28 mouse cellular contexts compared by ENCODE assay signal in genomic region chr11:94760799-94761198, GRCm38 (mm10). TPM values are rescaled to one million over a fixed set of nuclear protein-coding genes. Genes with fewer than 3 reads are reported as not detected.
DNase-seq lines count a peak whose midpoint lies in the region; ATAC-seq lines count a peak whose summit lies in the region.
"Had no signal": no experiment of that assay in that cellular context is flagged by ENCODE, and none has a peak within 500 bp of the region (broad histone marks: within the 10 kb centered on the region; RNA-seq: fewer than 3 reads in every experiment).

No protein-coding gene starts in this region.

- peak; percentile 73 for ATAC-seq in intestine, embryonic 16.5 days
- ATAC-seq in stomach, embryonic 16.5 days (ENCODE audit: insufficient read depth, low FRiP score): no peak
- ATAC-seq: CD4-positive, CD25-positive, alpha-beta regulatory T cell, adult 4 months; forebrain, embryonic 14.5 days had no signal

- peak overlapping the region; percentile 78 for H3K27ac ChIP-seq in intestine, embryonic 16.5 days (ENCODE audit: low read length)
- peak overlapping the region; percentile 52; the same call in 1 of the 2 replicates for H3K27ac ChIP-seq in stomach, embryonic 16.5 days (ENCODE audit: low read length)
- H3K27ac ChIP-seq: embryonic facial prominence, embryonic 15.5 days; forebrain, embryonic 10.5 days; heart, embryonic 15.5 days; hindbrain, embryonic 10.5 days; hindbrain, embryonic 14.5 days had no signal

- peaks cover 3% of the 10 kb centered on the region; the same call in 1 of the 2 replicates for H3K4me1 ChIP-seq in intestine, embryonic 16.5 days (ENCODE audit: control insufficient read depth, insufficient read depth, low read length)
- H3K4me1 ChIP-seq in stomach, embryonic 16.5 days (ENCODE audit: control insufficient read depth, insufficient read depth, low read length): no peaks in the 10 kb centered on the region
- H3K4me1 ChIP-seq: embryonic facial prominence, embryonic 15.5 days; forebrain, embryonic 10.5 days; heart, embryonic 15.5 days; hindbrain, embryonic 10.5 days had no signal

- intact Hi-C loops in heart, postnatal 14 days (cut with DNase I): no loop called here

- no peaks in the 10 kb centered on the region for H3K36me3 ChIP-seq in intestine, embryonic 16.5 days (ENCODE audit: control insufficient read depth, insufficient read depth, low read length)
- no peaks in the 10 kb centered on the region for H3K36me3 ChIP-seq in stomach, embryonic 16.5 days (ENCODE audit: control insufficient read depth, insufficient read depth, low read length)
- H3K36me3 ChIP-seq: embryonic facial prominence, embryonic 15.5 days; forebrain, embryonic 10.5 days; heart, embryonic 15.5 days; hindbrain, embryonic 10.5 days had no signal

- no peaks in the 10 kb centered on the region for H3K9me3 ChIP-seq in intestine, embryonic 16.5 days (ENCODE audit: control insufficient read depth, low read length)
- H3K9me3 ChIP-seq in stomach, embryonic 16.5 days (replicated peaks; ENCODE audit: control insufficient read depth, low read length): no peaks in the 10 kb centered on the region
- H3K9me3 ChIP-seq: embryonic facial prominence, embryonic 15.5 days; forebrain, embryonic 10.5 days; heart, embryonic 15.5 days; hindbrain, embryonic 10.5 days had no signal

- H3K9ac ChIP-seq in intestine, embryonic 16.5 days (ENCODE audit: low read depth, low read length): peak overlapping the region; percentile 38
- H3K9ac ChIP-seq in stomach, embryonic 16.5 days (ENCODE audit: low read length): no peak overlapping the region
- H3K9ac ChIP-seq: embryonic facial prominence, embryonic 15.5 days; heart, embryonic 15.5 days; hindbrain, embryonic 14.5 days had no signal

- DNase-seq in lung, adult 18-20 months: peak; percentile 20 to 22
- DNase-seq in lung, postnatal 4 days: no peak
- DNase-seq in ZHBTc4 (ENCODE audit: low read depth, low spot score): peak; percentile 42
- DNase-seq in heart, postnatal 14 days: no peak
- no peak for DNase-seq in cerebellum, postnatal 4 days (ENCODE audit: low spot score in 2 of 2)
- no peak for DNase-seq in right cerebral cortex, postnatal 36 days (ENCODE audit: low spot score in 2 of 2)
- DNase-seq: adrenal gland, adult 8-10 months; cerebellum, adult 2 months; cerebellum, postnatal 10 days; embryo, embryonic 11 days; gastrocnemius, postnatal 36 days; heart, adult 18-20 months had no signal

- H3K27me3 ChIP-seq in intestine, embryonic 16.5 days (replicated peaks; ENCODE audit: control insufficient read depth, insufficient read depth, low read length): no peaks in the 10 kb centered on the region
- no peaks in the 10 kb centered on the region for H3K27me3 ChIP-seq in stomach, embryonic 16.5 days (ENCODE audit: control insufficient read depth, insufficient read depth, low read length)
- H3K27me3 ChIP-seq: embryonic facial prominence, embryonic 15.5 days; heart, embryonic 15.5 days had no signal

- 80% methylated on average over 7 of the region's 7 CpGs for WGBS in intestine, embryonic 16.5 days
- WGBS in stomach, embryonic 16.5 days: 73% methylated on average over 7 of the region's 7 CpGs

- peak overlapping the region; percentile 23; the same call in 1 of the 2 replicates for H3K4me2 ChIP-seq in intestine, embryonic 16.5 days (ENCODE audit: low read depth, low read length)
- no peak overlapping the region for H3K4me2 ChIP-seq in stomach, embryonic 16.5 days (ENCODE audit: low read depth, low read length)
- H3K4me2 ChIP-seq: embryonic facial prominence, embryonic 15.5 days; heart, embryonic 11.5 days; heart, embryonic 15.5 days; hindbrain, embryonic 14.5 days had no signal

- H3K4me3 ChIP-seq in intestine, embryonic 16.5 days (ENCODE audit: low read length): peak overlapping the region; percentile 22
- H3K4me3 ChIP-seq in stomach, embryonic 16.5 days (replicated peaks; ENCODE audit: low read length): no peak overlapping the region
- H3K4me3 ChIP-seq: embryonic facial prominence, embryonic 15.5 days; erythroblast, embryonic 14.5 days; forebrain, embryonic 10.5 days; heart, embryonic 15.5 days; hindbrain, embryonic 10.5 days had no signal

RNA-seq across cellular contexts. Expression of gene Cdc34b, which starts 19.2 kb away (rescaled TPM):
- not detected in 2 replicates for polyA plus RNA-seq in intestine, embryonic 16.5 days (2015; fragmentation: Nextera tagmentation; extraction: Ambion mirVana)
- polyA plus RNA-seq in stomach, embryonic 16.5 days (2015; fragmentation: Nextera tagmentation; extraction: Ambion mirVana): 0.18 and 0.39 TPM in 2 replicates
- total RNA-seq in heart, postnatal 14 days (2021): 1 to 10 TPM; 1.2 TPM
- polyA plus RNA-seq: CD4-positive, CD25-positive, alpha-beta regulatory T cell, adult 4 months; embryonic facial prominence, embryonic 15.5 days; forebrain, embryonic 14.5 days; heart, embryonic 15.5 days; hindbrain, embryonic 14.5 days had no signal

RNA-seq across cellular contexts. Expression of gene Tmem92, which starts 21.7 kb away (rescaled TPM):
- polyA plus RNA-seq in intestine, embryonic 16.5 days (2015; fragmentation: Nextera tagmentation; extraction: Ambion mirVana): 0.11 TPM in 1 of 2 replicates, not detected in the other
- polyA plus RNA-seq in stomach, embryonic 16.5 days (2015; fragmentation: Nextera tagmentation; extraction: Ambion mirVana): not detected in 2 replicates
- not detected for total RNA-seq in heart, postnatal 14 days (2021)
- total RNA-seq: adrenal gland, adult 8-10 months; adrenal gland, postnatal 36 days; common myeloid progenitor, adult 5-6 weeks; gastrocnemius, adult 8-10 months; gastrocnemius, postnatal 36 days; heart, adult 18-20 months; heart, postnatal 25 days had no signal
- polyA plus RNA-seq: CD4-positive, CD25-positive, alpha-beta regulatory T cell, adult 4 months; cerebellum, adult 2 months; embryonic facial prominence, embryonic 11.5 days; embryonic facial prominence, embryonic 15.5 days; erythroblast, embryonic 14.5 days; forebrain, embryonic 10.5 days; forebrain, embryonic 14.5 days; heart, embryonic 11.5 days; heart, embryonic 15.5 days; hindbrain, embryonic 10.5 days; hindbrain, embryonic 14.5 days had no signal

RNA-seq across cellular contexts. Expression of gene Gm11541, which starts 56.5 kb away (rescaled TPM):
- polyA plus RNA-seq in intestine, embryonic 16.5 days (2015; fragmentation: Nextera tagmentation; extraction: Ambion mirVana): 0.42 and 0.50 TPM in 2 replicates
- polyA plus RNA-seq in stomach, embryonic 16.5 days (2015; fragmentation: Nextera tagmentation; extraction: Ambion mirVana): 0.53 and 0.92 TPM in 2 replicates
- total RNA-seq in heart, postnatal 14 days (2021): not detected
- total RNA-seq: adrenal gland, adult 8-10 months; adrenal gland, postnatal 36 days; common myeloid progenitor, adult 5-6 weeks; gastrocnemius, adult 8-10 months; gastrocnemius, postnatal 36 days; heart, adult 18-20 months; heart, postnatal 25 days had no signal
- polyA plus RNA-seq: CD4-positive, CD25-positive, alpha-beta regulatory T cell, adult 4 months; cerebellum, adult 2 months; erythroblast, embryonic 14.5 days; forebrain, embryonic 10.5 days; forebrain, embryonic 14.5 days; heart, embryonic 11.5 days; heart, embryonic 15.5 days; hindbrain, embryonic 10.5 days; hindbrain, embryonic 14.5 days had no signal

Comparison
In these comparisons a context has a peak if more than half of its experiments do, and no peak if none do; other contexts are left out.
1. DNase-seq: peak in lung, adult 18-20 months (2 of 2) and ZHBTc4 (single experiment); none in lung, postnatal 4 days (0 of 2), heart, postnatal 14 days (0 of 2), cerebellum, postnatal 4 days (0 of 2) and right cerebral cortex, postnatal 36 days (0 of 2).